Mouse (Mus musculus): ENCODE data around the gene Tmem170. TPM values are rescaled to one million over a fixed set of nuclear protein-coding genes. Genes with fewer than 3 reads are reported as not detected.
A peak's percentile ranks its signal among the peaks of the same experiment; 100 is the strongest.

The Tmem170 gene
- polyA plus RNA-seq, 1 experiment = 1.1 TPM

DNA sequence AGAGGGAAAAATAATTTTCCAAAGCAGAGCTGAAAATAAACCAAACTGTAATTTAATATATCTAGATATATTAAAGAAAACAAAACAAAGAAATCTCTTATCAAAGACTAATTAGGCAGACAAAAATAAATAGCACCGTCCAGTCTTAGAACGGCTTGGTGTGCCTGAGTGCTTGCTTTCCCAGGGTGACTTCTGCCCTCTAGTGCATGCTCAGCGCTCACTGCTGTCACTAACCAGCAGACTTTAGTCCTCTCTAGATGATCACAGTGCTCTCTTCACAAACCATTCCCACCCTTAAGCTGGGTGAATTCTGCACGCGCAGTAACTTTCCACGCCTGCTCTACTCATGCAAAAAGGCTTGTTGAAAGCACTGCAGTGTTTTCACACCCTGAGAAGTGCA is 51.3 kb downstream of the Tmem170 start:
- H3K79me2 ChIP-seq (ENCODE audit: control insufficient read depth, insufficient read depth) = no peaks in the 10 kb centered on the region
- H3K4me3 ChIP-seq (ENCODE audit: insufficient read depth, poor library complexity, severe bottlenecking) = no peak overlapping the region
- H3K79me3 ChIP-seq (ENCODE audit: low read depth) = no peaks in the 10 kb centered on the region
- no peaks in the 10 kb centered on the region for H3K27me3 ChIP-seq (ENCODE audit: control insufficient read depth, insufficient read depth, insufficient read length)
- peaks cover 68% of the 10 kb centered on the region for H3K36me3 ChIP-seq (ENCODE audit: control insufficient read depth, insufficient read depth)
- H3ac ChIP-seq (ENCODE audit: control insufficient read depth, insufficient read length, low read depth) = no peak overlapping the region
- TF ChIP-seq MYOG (IDR thresholded peaks at IDR 0.05; ENCODE audit: control insufficient read depth, extremely low read depth, insufficient read length) = no peak
- no peak for TF ChIP-seq CEBPB (IDR thresholded peaks at IDR 0.05; ENCODE audit: low read depth)
- TF ChIP-seq FOSL1 (IDR thresholded peaks at IDR 0.05; ENCODE audit: insufficient read depth, low read length, poor library complexity, severe bottlenecking) = no peak
- TF ChIP-seq MAX (IDR thresholded peaks at IDR 0.05) = no peak
- TF ChIP-seq MYOD1 (IDR thresholded peaks at IDR 0.05; ENCODE audit: control insufficient read depth, insufficient read length, low read depth) = no peak
- peak; percentile 40 for TF ChIP-seq CTCF (IDR thresholded peaks at IDR 0.05; ENCODE audit: control insufficient read depth, insufficient read depth, insufficient read length)

- no peaks in the 10 kb centered on the region for H3K79me3 ChIP-seq (ENCODE audit: low read depth)
- no peak overlapping the region for H3K4me3 ChIP-seq (ENCODE audit: insufficient read depth, poor library complexity, severe bottlenecking)
- H3K79me2 ChIP-seq (ENCODE audit: control insufficient read depth, insufficient read depth) = no peaks in the 10 kb centered on the region
- no peak for TF ChIP-seq MYOD1 (IDR thresholded peaks at IDR 0.05; ENCODE audit: control insufficient read depth, insufficient read length, low read depth)
- peaks cover 67% of the 10 kb centered on the region for H3K36me3 ChIP-seq (ENCODE audit: control insufficient read depth, insufficient read depth)
- no peaks in the 10 kb centered on the region for H3K27me3 ChIP-seq (ENCODE audit: control insufficient read depth, insufficient read depth, insufficient read length)
- H3ac ChIP-seq (ENCODE audit: control insufficient read depth, insufficient read length, low read depth) = no peak overlapping the region
Measured at GRCm38 (mm10) chr8:111824334-111824733, 52.2 kb downstream of the Tmem170 start.

- no peak for TF ChIP-seq MYOG (IDR thresholded peaks at IDR 0.05; ENCODE audit: control insufficient read depth, extremely low read depth, insufficient read length)
- TF ChIP-seq MYOD1 (IDR thresholded peaks at IDR 0.05; ENCODE audit: control insufficient read depth, insufficient read length, low read depth) = no peak
- TF ChIP-seq FOSL1 (IDR thresholded peaks at IDR 0.05; ENCODE audit: insufficient read depth, low read length, poor library complexity, severe bottlenecking) = no peak
- TF ChIP-seq USF1 (IDR thresholded peaks at IDR 0.05; ENCODE audit: low read depth) = no peak
- TF ChIP-seq CEBPB (IDR thresholded peaks at IDR 0.05; ENCODE audit: low read depth) = no peak
- no peak for TF ChIP-seq MAX (IDR thresholded peaks at IDR 0.05)
- TF ChIP-seq CTCF (IDR thresholded peaks at IDR 0.05; ENCODE audit: control insufficient read depth, insufficient read depth, insufficient read length) = no peak
- no peaks in the 10 kb centered on the region for H3K79me2 ChIP-seq (ENCODE audit: control insufficient read depth, insufficient read depth)
- H3K4me3 ChIP-seq (ENCODE audit: insufficient read depth, poor library complexity, severe bottlenecking) = no peak overlapping the region
- no peaks in the 10 kb centered on the region for H3K27me3 ChIP-seq (ENCODE audit: control insufficient read depth, insufficient read depth, insufficient read length)
- peaks cover 52% of the 10 kb centered on the region for H3K36me3 ChIP-seq (ENCODE audit: control insufficient read depth, insufficient read depth)
- H3K79me3 ChIP-seq (ENCODE audit: low read depth) = no peaks in the 10 kb centered on the region
- H3ac ChIP-seq (ENCODE audit: control insufficient read depth, insufficient read length, low read depth) = no peak overlapping the region
Measured at GRCm38 (mm10) chr8:111821199-111821598, 55.4 kb downstream of the Tmem170 start.

DNA sequence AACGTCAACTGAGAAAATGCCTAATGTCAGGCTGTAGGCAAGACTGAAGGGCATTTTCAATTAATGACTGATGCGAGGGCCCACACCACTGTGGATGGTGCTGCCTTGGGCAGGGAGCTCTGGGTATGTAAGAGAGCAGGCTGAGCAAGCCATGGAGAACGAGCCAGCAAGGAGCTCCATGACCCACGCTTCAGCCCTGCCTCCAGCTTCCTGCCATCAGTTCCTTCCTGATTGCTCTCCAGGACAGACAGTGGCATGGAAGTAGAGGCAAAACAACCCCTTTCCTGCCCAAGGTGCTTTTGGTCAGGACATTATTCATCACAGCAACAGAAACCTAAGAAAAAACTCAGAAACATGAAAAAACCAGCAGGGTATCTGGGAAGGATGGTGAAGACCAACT is 55.9 kb downstream of the Tmem170 start:
- Histone ChIP-seq H3K4me3 (ENCODE audit: insufficient read depth, poor library complexity, severe bottlenecking) (no peak overlapping the region), H3K27me3 (ENCODE audit: control insufficient read depth, insufficient read depth, insufficient read length) (no peaks in the 10 kb centered on the region), H3ac (ENCODE audit: control insufficient read depth, insufficient read length, low read depth) (no peak overlapping the region), H3K79me3 (ENCODE audit: low read depth) (no peaks in the 10 kb centered on the region), H3K36me3 (ENCODE audit: control insufficient read depth, insufficient read depth) (peaks cover 47% of the 10 kb centered on the region), H3K79me2 (ENCODE audit: control insufficient read depth, insufficient read depth) (no peaks in the 10 kb centered on the region)
- TF ChIP-seq MAX (IDR thresholded peaks at IDR 0.05) (no peak), MYOD1 (IDR thresholded peaks at IDR 0.05; ENCODE audit: control insufficient read depth, insufficient read length, low read depth) (no peak), CTCF (IDR thresholded peaks at IDR 0.05; ENCODE audit: control insufficient read depth, insufficient read depth, insufficient read length) (no peak), USF1 (IDR thresholded peaks at IDR 0.05; ENCODE audit: low read depth) (no peak), FOSL1 (IDR thresholded peaks at IDR 0.05; ENCODE audit: insufficient read depth, low read length, poor library complexity, severe bottlenecking) (no peak), MYOG (IDR thresholded peaks at IDR 0.05; ENCODE audit: control insufficient read depth, extremely low read depth, insufficient read length) (no peak), CEBPB (IDR thresholded peaks at IDR 0.05; ENCODE audit: low read depth) (no peak)

GRCm38 (mm10) chr8:111820018-111820417 is 56.5 kb downstream of the Tmem170 start:
- H3K36me3 ChIP-seq (ENCODE audit: control insufficient read depth, insufficient read depth) = peaks cover 40% of the 10 kb centered on the region
- no peak overlapping the region for H3ac ChIP-seq (ENCODE audit: control insufficient read depth, insufficient read length, low read depth)
- no peaks in the 10 kb centered on the region for H3K79me3 ChIP-seq (ENCODE audit: low read depth)
- H3K27me3 ChIP-seq (ENCODE audit: control insufficient read depth, insufficient read depth, insufficient read length) = no peaks in the 10 kb centered on the region
- TF ChIP-seq CEBPB (IDR thresholded peaks at IDR 0.05; ENCODE audit: low read depth) (no peak), MYOD1 (IDR thresholded peaks at IDR 0.05; ENCODE audit: control insufficient read depth, insufficient read length, low read depth) (no peak), CTCF (IDR thresholded peaks at IDR 0.05; ENCODE audit: control insufficient read depth, insufficient read depth, insufficient read length) (no peak), FOSL1 (IDR thresholded peaks at IDR 0.05; ENCODE audit: insufficient read depth, low read length, poor library complexity, severe bottlenecking) (no peak), MYOG (IDR thresholded peaks at IDR 0.05; ENCODE audit: control insufficient read depth, extremely low read depth, insufficient read length) (no peak), MAX (IDR thresholded peaks at IDR 0.05) (no peak), USF1 (IDR thresholded peaks at IDR 0.05; ENCODE audit: low read depth) (no peak)
- no peaks in the 10 kb centered on the region for H3K79me2 ChIP-seq (ENCODE audit: control insufficient read depth, insufficient read depth)
- no peak overlapping the region for H3K4me3 ChIP-seq (ENCODE audit: insufficient read depth, poor library complexity, severe bottlenecking)

GRCm38 (mm10) chr8:111818556-111818955 is 58.0 kb downstream of the Tmem170 start:
- no peak overlapping the region for H3K4me3 ChIP-seq (ENCODE audit: insufficient read depth, poor library complexity, severe bottlenecking)
- no peak overlapping the region for H3ac ChIP-seq (ENCODE audit: control insufficient read depth, insufficient read length, low read depth)
- H3K36me3 ChIP-seq (ENCODE audit: control insufficient read depth, insufficient read depth) = peaks cover 40% of the 10 kb centered on the region
- no peak for TF ChIP-seq MAX (IDR thresholded peaks at IDR 0.05)
- TF ChIP-seq FOSL1 (IDR thresholded peaks at IDR 0.05; ENCODE audit: insufficient read depth, low read length, poor library complexity, severe bottlenecking) = no peak
- TF ChIP-seq CTCF (IDR thresholded peaks at IDR 0.05; ENCODE audit: control insufficient read depth, insufficient read depth, insufficient read length) = no peak
- no peak for TF ChIP-seq USF1 (IDR thresholded peaks at IDR 0.05; ENCODE audit: low read depth)
- TF ChIP-seq CEBPB (IDR thresholded peaks at IDR 0.05; ENCODE audit: low read depth) = no peak
- no peak for TF ChIP-seq MYOG (IDR thresholded peaks at IDR 0.05; ENCODE audit: control insufficient read depth, extremely low read depth, insufficient read length)
- TF ChIP-seq MYOD1 (IDR thresholded peaks at IDR 0.05; ENCODE audit: control insufficient read depth, insufficient read length, low read depth) = no peak
- no peaks in the 10 kb centered on the region for H3K79me3 ChIP-seq (ENCODE audit: low read depth)
- H3K27me3 ChIP-seq (ENCODE audit: control insufficient read depth, insufficient read depth, insufficient read length) = no peaks in the 10 kb centered on the region
- H3K79me2 ChIP-seq (ENCODE audit: control insufficient read depth, insufficient read depth) = no peaks in the 10 kb centered on the region
